Mouse (Mus musculus): ENCODE measurements at regions not wholly inside any gene's neighbourhood (a gene's known extent, or its start where the extent isn't known, plus 50 kb on each side); places are given as distances from the start of the nearest gene placed in this dataset.

- no peak for DNase-seq (ENCODE audit: low read depth in 1 of 2, low spot score in 2 of 2)
Measured at GRCm38 (mm10) chr3:15196101-15196500, 136.0 kb downstream of the Gm9733 start.

GRCm38 (mm10) chr3:15198086-15198485, 134.0 kb downstream of the Gm9733 start:
- DNase-seq (ENCODE audit: low read depth in 1 of 2, low spot score in 2 of 2) = no peak

- no peak for DNase-seq (ENCODE audit: low read depth in 1 of 2, low spot score in 2 of 2)
Measured at GRCm38 (mm10) chr3:15200309-15200708, 131.8 kb downstream of the Gm9733 start.

GRCm38 (mm10) chr3:15200990-15201389, 131.1 kb downstream of the Gm9733 start:
- DNase-seq (ENCODE audit: low read depth in 1 of 2, low spot score in 2 of 2) = no peak

- no peak for DNase-seq (ENCODE audit: low read depth in 1 of 2, low spot score in 2 of 2)
Measured at GRCm38 (mm10) chr3:15202760-15203159, 129.3 kb downstream of the Gm9733 start.

GRCm38 (mm10) chr3:15205266-15206229, 126.6 kb downstream of the Gm9733 start:
- DNase-seq (ENCODE audit: low read depth in 1 of 2, low spot score in 2 of 2) = no peak

- no peak for DNase-seq (ENCODE audit: low read depth in 1 of 2, low spot score in 2 of 2)
Measured at GRCm38 (mm10) chr3:15212357-15212756, 119.7 kb downstream of the Gm9733 start.

- DNase-seq (ENCODE audit: low read depth in 1 of 2, low spot score in 2 of 2) = no peak
Measured at GRCm38 (mm10) chr3:15217591-15217990, 114.5 kb downstream of the Gm9733 start.

GRCm38 (mm10) chr3:15219275-15219674, 112.8 kb downstream of the Gm9733 start:
- DNase-seq (ENCODE audit: low read depth in 1 of 2, low spot score in 2 of 2) = no peak

GRCm38 (mm10) chr3:15223266-15223665, 108.8 kb downstream of the Gm9733 start:
- no peak for DNase-seq (ENCODE audit: low read depth in 1 of 2, low spot score in 2 of 2)

GRCm38 (mm10) chr3:15224452-15224851, 107.7 kb downstream of the Gm9733 start:
- no peak for DNase-seq (ENCODE audit: low read depth in 1 of 2, low spot score in 2 of 2)

GRCm38 (mm10) chr3:15228641-15229040, 103.5 kb downstream of the Gm9733 start:
- no peak for DNase-seq (ENCODE audit: low read depth in 1 of 2, low spot score in 2 of 2)

GRCm38 (mm10) chr3:15230204-15230603, 101.9 kb downstream of the Gm9733 start:
- DNase-seq (ENCODE audit: low read depth in 1 of 2, low spot score in 2 of 2) = no peak

- no peak for DNase-seq (ENCODE audit: low read depth in 1 of 2, low spot score in 2 of 2)
Measured at GRCm38 (mm10) chr3:15231433-15231832, 100.7 kb downstream of the Gm9733 start.

GRCm38 (mm10) chr3:15237817-15238432, 94.2 kb downstream of the Gm9733 start:
- no peak for DNase-seq (ENCODE audit: low read depth in 1 of 2, low spot score in 2 of 2)

- DNase-seq (ENCODE audit: low read depth in 1 of 2, low spot score in 2 of 2) = no peak
Measured at GRCm38 (mm10) chr3:15242388-15242787, 89.7 kb downstream of the Gm9733 start.

- peak in 1 of 2 experiments; percentile 7 for DNase-seq (ENCODE audit: low read depth in 1 of 2, low spot score in 2 of 2)
Measured at GRCm38 (mm10) chr3:15243584-15243983, 88.5 kb downstream of the Gm9733 start.

GRCm38 (mm10) chr3:15244999-15245398, 87.1 kb downstream of the Gm9733 start:
- DNase-seq (ENCODE audit: low read depth in 1 of 2, low spot score in 2 of 2) = peak in 1 of 2 experiments; percentile 9

All from monocyte, adult 2 months (primary cell).